Mouse (Mus musculus) stomach, postnatal 0 days (tissue): ENCODE measurements at regions not wholly inside any gene's neighbourhood (a gene's known extent, or its start where the extent isn't known, plus 50 kb on each side); places are given as distances from the start of the nearest gene placed in this dataset.

Experiments used
- ATAC-seq: fragments of 200-750 bp; cut with Nextera tagmentation; 2 replicates; pipeline ENCODE4 v1.8.0; 2017; ENCODE audit not compliant: low FRiP score, low TSS enrichment
- DNase-seq: peaks from one replicate; pipeline ENCODE4 v3.0.0-alpha.2; 2016; ENCODE audit warnings: low spot score
- H3K27ac ChIP-seq: fragments of 300-500 bp; sonication (generic); replicated peaks from 2 replicates; pipeline ENCODE4 v1.5.1; 2014; ENCODE audit warnings: mild to moderate bottlenecking, control low read depth
- H3K27me3 ChIP-seq: fragments of 300-500 bp; sonication (generic); 2 replicates; pipeline ENCODE4 v1.6.1; 2014; ENCODE audit warnings: low read length; ENCODE audit not compliant: control insufficient read depth, insufficient read depth
- H3K36me3 ChIP-seq: fragments of 300-500 bp; sonication (generic); 2 replicates; pipeline ENCODE4 v1.6.1; 2014; ENCODE audit warnings: low read length, mixed read lengths; ENCODE audit not compliant: control insufficient read depth, insufficient read depth
- H3K4me1 ChIP-seq: fragments of 300-500 bp; sonication (generic); replicated peaks from 2 replicates; pipeline ENCODE4 v1.6.1; 2014; ENCODE audit warnings: antibody characterized with exemption; ENCODE audit not compliant: control insufficient read depth, insufficient read depth
- H3K4me2 ChIP-seq: fragments of 300-500 bp; sonication (generic); replicated peaks from 2 replicates; pipeline ENCODE4 v1.6.1; 2014; ENCODE audit warnings: low read depth, mild to moderate bottlenecking, control low read depth, moderate library complexity
- H3K4me3 ChIP-seq: fragments of 300-500 bp; sonication (generic); 2 replicates; pipeline ENCODE4 v1.5.1; 2014; ENCODE audit warnings: low read depth, low read length, control low read depth
- H3K9ac ChIP-seq: fragments of 300-500 bp; sonication (generic); 2 replicates; pipeline ENCODE4 v1.6.1; 2014; ENCODE audit warnings: mild to moderate bottlenecking, low read length, control low read depth, mixed read lengths
- H3K9me3 ChIP-seq: fragments of 300-500 bp; sonication (generic); 2 replicates; pipeline ENCODE4 v1.6.1; 2016; ENCODE audit warnings: low read length; ENCODE audit not compliant: control insufficient read depth
- CTCF ChIP-seq: IDR thresholded peaks from 2 replicates; pipeline ENCODE4 v1.5.1; 2016; ENCODE audit warnings: antibody characterized with exemption, low read depth, mild to moderate bottlenecking, moderate library complexity
- EP300 ChIP-seq: optimal IDR thresholded peaks from 2 replicates; pipeline ENCODE3; 2016; ENCODE audit warnings: antibody characterized with exemption
- WGBS: fragments of 180-500 bp; shearing (Covaris S2); extraction: QIAGEN DNeasy Blood & Tissue Kit; methylation state at CpG from one replicate; pipeline ENCODE4 v1.1.7; 2014; 5-methylcytosine and 5-hydroxymethylcytosine counted together

DNA sequence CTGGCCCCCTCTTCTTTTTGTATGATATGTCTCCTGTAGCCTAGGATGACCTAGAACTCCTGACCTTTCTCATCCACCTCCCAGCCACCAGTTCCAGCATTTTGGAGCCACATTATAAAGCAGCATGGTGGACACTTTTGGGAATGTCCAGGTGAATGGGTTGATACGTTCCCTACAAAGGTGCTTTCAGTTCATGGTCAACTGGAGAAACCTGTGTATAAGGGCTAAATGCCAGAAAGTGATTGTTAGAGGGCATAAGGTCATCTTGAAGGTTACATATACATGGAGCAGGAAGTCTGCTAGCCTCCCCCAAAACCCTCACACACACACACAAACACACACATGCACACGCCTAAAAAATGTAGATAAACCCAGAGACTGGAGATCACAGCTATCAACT, 86.1 kb upstream of the Tbx3 start:
- Histone ChIP-seq H3K9me3 (no peaks in the 10 kb centered on the region), H3K36me3 (no peaks in the 10 kb centered on the region), H3K27me3 (no peaks in the 10 kb centered on the region), H3K9ac (no peak overlapping the region), H3K4me3 (no peak overlapping the region), H3K4me1 (no peaks in the 10 kb centered on the region), H3K27ac (no peak overlapping the region), H3K4me2 (no peak overlapping the region)
- ATAC-seq (no peak), DNase-seq (no peak)
- WGBS, result 96% methylated on average over 2 of the region's 2 CpGs
- no peak for TF ChIP-seq EP300
- no peak for TF ChIP-seq CTCF

- H3K4me2 ChIP-seq, result no peak overlapping the region
- H3K9me3 ChIP-seq, result no peaks in the 10 kb centered on the region
- WGBS, result 90% methylated on average over 5 of the region's 5 CpGs
- no peak overlapping the region for H3K27ac ChIP-seq
- H3K36me3 ChIP-seq, result no peaks in the 10 kb centered on the region
- H3K27me3 ChIP-seq, result no peaks in the 10 kb centered on the region
- no peak for ATAC-seq
- no peaks in the 10 kb centered on the region for H3K4me1 ChIP-seq
- H3K9ac ChIP-seq, result no peak overlapping the region
- DNase-seq, result no peak
- H3K4me3 ChIP-seq, result no peak overlapping the region
- TF ChIP-seq EP300 (no peak), CTCF (no peak)
Observed at GRCm38 (mm10) chr5:119584914-119585313, 85.6 kb upstream of the Tbx3 start.

GRCm38 (mm10) chr5:119586391-119587058, 83.9 kb upstream of the Tbx3 start:
- no peaks in the 10 kb centered on the region for H3K36me3 ChIP-seq
- H3K4me3 ChIP-seq, result no peak overlapping the region
- H3K9me3 ChIP-seq, result no peaks in the 10 kb centered on the region
- DNase-seq, result no peak
- no peaks in the 10 kb centered on the region for H3K4me1 ChIP-seq
- TF ChIP-seq EP300 (no peak), CTCF (no peak)
- no peaks in the 10 kb centered on the region for H3K27me3 ChIP-seq
- ATAC-seq, result no peak
- H3K9ac ChIP-seq, result no peak overlapping the region
- H3K4me2 ChIP-seq, result no peak overlapping the region
- 81% methylated on average over 12 of the region's 12 CpGs for WGBS
- no peak overlapping the region for H3K27ac ChIP-seq

DNA sequence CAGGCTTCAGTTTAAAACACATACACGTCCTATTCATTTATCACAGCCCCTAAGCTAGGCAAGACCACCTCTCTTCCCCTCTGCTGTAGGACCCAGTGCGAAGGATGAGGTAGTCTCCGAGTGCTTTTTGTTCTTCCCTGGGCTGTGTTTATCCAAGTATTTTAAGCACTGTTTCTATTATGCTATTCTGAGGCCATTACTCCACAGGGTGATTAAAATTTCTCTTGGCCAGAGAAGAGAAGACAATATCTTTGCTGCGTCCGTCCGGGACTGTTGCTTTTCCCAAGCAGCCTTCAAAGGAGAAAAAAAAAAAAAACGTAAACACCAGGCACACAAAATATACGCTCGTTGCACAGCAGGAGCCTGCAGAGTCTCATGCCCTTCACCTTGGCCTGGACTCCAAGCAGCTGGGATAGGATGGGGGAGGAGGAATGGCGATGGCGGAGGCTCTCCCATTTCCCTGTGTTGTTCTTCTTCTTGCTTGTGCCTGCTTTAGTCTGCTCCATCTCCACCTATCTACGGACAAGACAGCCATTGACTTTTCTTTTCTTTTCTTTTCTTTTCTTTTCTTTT, 83.1 kb upstream of the Tbx3 start:
- H3K4me2 ChIP-seq, result no peak overlapping the region
- H3K27me3 ChIP-seq, result no peaks in the 10 kb centered on the region
- 43% methylated on average over 12 of the region's 12 CpGs for WGBS
- no peaks in the 10 kb centered on the region for H3K4me1 ChIP-seq
- H3K36me3 ChIP-seq, result no peaks in the 10 kb centered on the region
- H3K4me3 ChIP-seq, result no peak overlapping the region
- DNase-seq, result no peak
- no peak overlapping the region for H3K9ac ChIP-seq
- H3K27ac ChIP-seq, result no peak overlapping the region
- no peaks in the 10 kb centered on the region for H3K9me3 ChIP-seq
- TF ChIP-seq CTCF (no peak), EP300 (no peak)
- no peak for ATAC-seq

DNA sequence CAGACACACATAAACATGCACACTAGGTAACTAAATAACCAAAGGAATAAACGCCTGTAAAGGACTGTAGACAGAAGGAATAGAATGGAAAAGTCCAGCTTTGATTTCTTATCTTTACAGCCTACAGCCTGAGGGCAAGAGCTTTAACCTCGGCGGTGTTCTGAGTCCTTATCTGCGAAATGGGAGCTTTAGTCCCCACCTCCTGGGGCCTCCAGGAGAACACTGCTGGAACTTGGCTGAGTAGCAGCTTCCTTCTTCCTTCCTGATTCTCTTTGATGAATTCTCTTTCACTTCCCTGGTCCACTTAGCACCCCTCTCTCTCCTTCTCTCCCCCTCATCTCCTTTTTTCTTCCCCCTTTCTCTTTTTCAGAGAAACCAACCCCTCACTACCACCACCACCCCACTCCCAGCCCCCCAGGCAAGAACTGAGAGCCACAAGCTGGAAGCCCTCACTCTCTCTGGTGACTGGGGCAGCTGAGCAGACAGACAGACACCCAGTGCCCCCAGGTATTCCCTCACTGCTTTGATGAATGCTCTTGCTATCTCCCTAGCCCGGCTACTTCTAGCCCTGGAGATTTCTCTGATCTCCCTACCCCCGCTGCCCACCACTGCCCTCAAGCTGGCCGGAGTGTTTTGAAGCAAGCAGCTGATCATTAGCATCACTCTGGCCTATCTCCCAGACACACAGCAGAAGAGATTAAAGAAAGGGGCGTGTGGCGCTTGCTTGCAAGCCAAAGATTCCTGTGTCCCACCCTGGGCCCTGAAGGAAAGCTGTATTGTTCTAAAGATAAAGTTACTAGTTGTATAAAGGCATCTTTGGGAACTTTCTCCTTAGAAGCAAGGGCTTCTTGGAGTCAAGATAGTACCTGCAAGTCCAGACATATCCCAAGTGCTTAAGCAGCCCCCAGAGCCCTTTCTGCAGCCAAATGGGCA, 81.9 kb upstream of the Tbx3 start:
- H3K4me2 ChIP-seq, result no peak overlapping the region
- H3K27ac ChIP-seq, result no peak overlapping the region
- 33% methylated on average over 9 of the region's 9 CpGs for WGBS
- no peaks in the 10 kb centered on the region for H3K27me3 ChIP-seq
- no peak overlapping the region for H3K9ac ChIP-seq
- H3K36me3 ChIP-seq, result no peaks in the 10 kb centered on the region
- no peaks in the 10 kb centered on the region for H3K4me1 ChIP-seq
- H3K4me3 ChIP-seq, result no peak overlapping the region
- DNase-seq (no peak), ATAC-seq (no peak)
- H3K9me3 ChIP-seq, result no peaks in the 10 kb centered on the region
- no peak for TF ChIP-seq EP300
- no peak for TF ChIP-seq CTCF
